Mouse (Mus musculus): ENCODE data around the gene Eya4.

- TF ChIP-seq POLR2A (IDR thresholded peaks at IDR 0.05; ENCODE audit: borderline replicate concordance, extremely low read depth, insufficient read depth, insufficient read length, poor library complexity, severe bottlenecking): no peak
- TF ChIP-seq CTCF (IDR thresholded peaks at IDR 0.05; ENCODE audit: borderline replicate concordance, extremely low read depth, insufficient read depth, insufficient read length): no peak
Observed at GRCm38 (mm10) chr10:23127947-23128346, 222.6 kb downstream of the Eya4 start.

All from brain, embryonic 14.5 days (tissue).